Mouse (Mus musculus): ENCODE data around the gene Rbfox1. TPM values are rescaled to one million over a fixed set of nuclear protein-coding genes. Genes with fewer than 3 reads are reported as not detected.
A peak's percentile ranks its signal among the peaks of the same experiment; 100 is the strongest.

Gene Rbfox1
- total and polyA plus RNA-seq, 3 experiments, result 31.6 to 58.1 (median 52.9) TPM

- no peak for TF ChIP-seq POLR2A (IDR thresholded peaks at IDR 0.05; ENCODE audit: insufficient read depth, low read depth, low read length)
- TF ChIP-seq EP300 (IDR thresholded peaks at IDR 0.05; ENCODE audit: insufficient read depth, low read depth, low read length), result no peak
- TF ChIP-seq CTCF (IDR thresholded peaks at IDR 0.05), result no peak
- no peak for DNase-seq
- Histone ChIP-seq H3K9ac (ENCODE audit: low read depth, low read length) (no peak overlapping the region), H3K4me3 (no peak overlapping the region), H3K27me3 (ENCODE audit: control insufficient read depth, insufficient read depth, low read length) (no peaks in the 10 kb centered on the region), H3K4me1 (ENCODE audit: control insufficient read depth, insufficient read depth, low read length) (no peaks in the 10 kb centered on the region), H3K36me3 (ENCODE audit: control insufficient read depth, insufficient read depth, low read length) (no peaks in the 10 kb centered on the region), H3K27ac (no peak overlapping the region), H3K79me2 (replicated peaks; ENCODE audit: control insufficient read depth, insufficient read depth, low read length) (no peaks in the 10 kb centered on the region)
- intact Hi-C loops (cut with DNase I), result no loop called here
- 66% methylated on average over 6 of the region's 6 CpGs for WGBS
Measured at GRCm38 (mm10) chr16:7404766-7405492, 1519.8 kb downstream of the Rbfox1 start.

- Histone ChIP-seq H3K27ac (no peak overlapping the region), H3K4me3 (no peak overlapping the region), H3K36me3 (ENCODE audit: control insufficient read depth, insufficient read depth, low read length) (no peaks in the 10 kb centered on the region), H3K9ac (ENCODE audit: low read depth, low read length) (no peak overlapping the region), H3K79me2 (replicated peaks; ENCODE audit: control insufficient read depth, insufficient read depth, low read length) (no peaks in the 10 kb centered on the region), H3K27me3 (ENCODE audit: control insufficient read depth, insufficient read depth, low read length) (no peaks in the 10 kb centered on the region), H3K4me1 (ENCODE audit: control insufficient read depth, insufficient read depth, low read length) (no peaks in the 10 kb centered on the region)
- 61% methylated on average over 12 of the region's 12 CpGs for WGBS
- intact Hi-C loops (cut with DNase I), result no loop called here
- TF ChIP-seq POLR2A (IDR thresholded peaks at IDR 0.05; ENCODE audit: insufficient read depth, low read depth, low read length) (no peak), CTCF (IDR thresholded peaks at IDR 0.05) (no peak), EP300 (IDR thresholded peaks at IDR 0.05; ENCODE audit: insufficient read depth, low read depth, low read length) (no peak)
- DNase-seq, result no peak
Measured at GRCm38 (mm10) chr16:7407862-7408640, 1522.9 kb downstream of the Rbfox1 start.

GRCm38 (mm10) chr16:7419655-7420281 lies 1534.6 kb downstream of the Rbfox1 start:
- intact Hi-C loops (cut with DNase I), result no loop called here
- H3K9ac ChIP-seq (ENCODE audit: low read depth, low read length), result peak overlapping the region; percentile 11; the same call in 1 of the 2 replicates
- TF ChIP-seq EP300 (IDR thresholded peaks at IDR 0.05; ENCODE audit: insufficient read depth, low read depth, low read length) (0 out of 2 replicates have a peak, but pooled peaks have one; percentile 26), POLR2A (IDR thresholded peaks at IDR 0.05; ENCODE audit: insufficient read depth, low read depth, low read length) (no peak), CTCF (IDR thresholded peaks at IDR 0.05) (no peak)
- H3K27me3 ChIP-seq (ENCODE audit: control insufficient read depth, insufficient read depth, low read length), result no peaks in the 10 kb centered on the region
- 13% methylated on average over 12 of the region's 12 CpGs for WGBS
- H3K79me2 ChIP-seq (replicated peaks; ENCODE audit: control insufficient read depth, insufficient read depth, low read length), result no peaks in the 10 kb centered on the region
- H3K27ac ChIP-seq, result peak overlapping the region; percentile 47; the same call in 1 of the 2 replicates
- peak; percentile 32 to 41 for DNase-seq
- no peaks in the 10 kb centered on the region for H3K36me3 ChIP-seq (ENCODE audit: control insufficient read depth, insufficient read depth, low read length)
- H3K4me1 ChIP-seq (ENCODE audit: control insufficient read depth, insufficient read depth, low read length), result peaks cover 4% of the 10 kb centered on the region
- no peak overlapping the region for H3K4me3 ChIP-seq

GRCm38 (mm10) chr16:7425386-7426089 lies 1540.4 kb downstream of the Rbfox1 start:
- H3K9ac ChIP-seq (ENCODE audit: low read depth, low read length), result no peak overlapping the region
- no peaks in the 10 kb centered on the region for H3K27me3 ChIP-seq (ENCODE audit: control insufficient read depth, insufficient read depth, low read length)
- no peak for TF ChIP-seq POLR2A (IDR thresholded peaks at IDR 0.05; ENCODE audit: insufficient read depth, low read depth, low read length)
- TF ChIP-seq CTCF (IDR thresholded peaks at IDR 0.05), result no peak
- no peak for TF ChIP-seq EP300 (IDR thresholded peaks at IDR 0.05; ENCODE audit: insufficient read depth, low read depth, low read length)
- H3K4me1 ChIP-seq (ENCODE audit: control insufficient read depth, insufficient read depth, low read length), result no peaks in the 10 kb centered on the region
- no peak overlapping the region for H3K4me3 ChIP-seq
- H3K36me3 ChIP-seq (ENCODE audit: control insufficient read depth, insufficient read depth, low read length), result no peaks in the 10 kb centered on the region
- no peak overlapping the region for H3K27ac ChIP-seq
- no peaks in the 10 kb centered on the region for H3K79me2 ChIP-seq (replicated peaks; ENCODE audit: control insufficient read depth, insufficient read depth, low read length)
- 56% methylated on average over 3 of the region's 3 CpGs for WGBS
- DNase-seq, result no peak
- intact Hi-C loops (cut with DNase I), result no loop called here

- no peaks in the 10 kb centered on the region for H3K27me3 ChIP-seq (ENCODE audit: control insufficient read depth, insufficient read depth, low read length)
- 92% methylated on average over 6 of the region's 6 CpGs for WGBS
- DNase-seq, result no peak
- no peaks in the 10 kb centered on the region for H3K4me1 ChIP-seq (ENCODE audit: control insufficient read depth, insufficient read depth, low read length)
- no peaks in the 10 kb centered on the region for H3K36me3 ChIP-seq (ENCODE audit: control insufficient read depth, insufficient read depth, low read length)
- no peak overlapping the region for H3K4me3 ChIP-seq
- H3K27ac ChIP-seq, result no peak overlapping the region
- H3K79me2 ChIP-seq (replicated peaks; ENCODE audit: control insufficient read depth, insufficient read depth, low read length), result no peaks in the 10 kb centered on the region
- intact Hi-C loops (cut with DNase I), result no loop called here
- TF ChIP-seq CTCF (IDR thresholded peaks at IDR 0.05) (no peak), POLR2A (IDR thresholded peaks at IDR 0.05; ENCODE audit: insufficient read depth, low read depth, low read length) (no peak), EP300 (IDR thresholded peaks at IDR 0.05; ENCODE audit: insufficient read depth, low read depth, low read length) (no peak)
- no peak overlapping the region for H3K9ac ChIP-seq (ENCODE audit: low read depth, low read length)
Measured at GRCm38 (mm10) chr16:7433296-7433695, 1548.1 kb downstream of the Rbfox1 start.
